Mouse (Mus musculus) layer of hippocampus, adult 18-20 months (tissue): Measurements from ENCODE around the gene Trabd2b. TPM values are rescaled to one million over a fixed set of nuclear protein-coding genes. Genes with fewer than 3 reads are reported as not detected.

Experiments used
- DNase-seq, 2 experiments: peaks; one replicate each; pipeline ENCODE4 v3.0.0; 2022; ENCODE audit warnings: low spot score in 2 of 2
- total RNA-seq, 2 experiments: library from RNA; stranded (reverse); gene quantifications; 2 replicates each; pipeline ENCODE4 v1.2.3; 2021

The Trabd2b gene
- total RNA-seq, 2 experiments from 2014 or later, result 1.4 to 1.5 TPM

DNA sequence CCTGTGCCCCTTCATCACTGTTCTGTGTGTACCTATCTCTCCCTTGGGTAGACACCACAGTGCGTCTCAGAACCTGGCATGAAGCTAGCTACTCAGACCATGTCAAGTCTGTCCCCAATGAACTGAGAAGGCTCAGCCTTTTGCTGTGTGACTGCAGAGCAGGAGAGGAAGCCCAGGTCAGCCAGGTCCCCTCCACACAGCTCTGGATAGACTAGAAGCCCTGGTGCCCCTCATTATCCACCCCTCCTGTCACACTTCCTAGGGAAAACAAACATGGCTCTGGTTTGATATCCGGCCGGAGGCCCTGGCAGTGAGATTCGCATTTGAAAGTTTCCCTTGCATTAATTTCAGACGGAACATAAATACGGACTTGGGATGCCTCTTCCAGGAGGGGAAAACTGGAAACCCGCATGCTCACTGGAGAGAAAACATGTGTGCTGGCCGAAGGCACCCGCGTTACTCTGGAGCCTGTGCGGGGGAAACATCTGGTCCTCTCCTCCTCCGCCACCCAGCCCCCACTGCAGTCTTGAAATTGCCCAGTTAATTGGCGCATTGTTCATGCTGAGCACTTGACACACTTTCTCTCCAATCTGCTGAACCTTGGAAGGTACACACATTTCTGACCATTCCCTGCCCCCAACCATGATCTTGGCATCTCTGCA is 187.2 kb downstream of the Trabd2b start:
- DNase-seq, result no peak

DNA sequence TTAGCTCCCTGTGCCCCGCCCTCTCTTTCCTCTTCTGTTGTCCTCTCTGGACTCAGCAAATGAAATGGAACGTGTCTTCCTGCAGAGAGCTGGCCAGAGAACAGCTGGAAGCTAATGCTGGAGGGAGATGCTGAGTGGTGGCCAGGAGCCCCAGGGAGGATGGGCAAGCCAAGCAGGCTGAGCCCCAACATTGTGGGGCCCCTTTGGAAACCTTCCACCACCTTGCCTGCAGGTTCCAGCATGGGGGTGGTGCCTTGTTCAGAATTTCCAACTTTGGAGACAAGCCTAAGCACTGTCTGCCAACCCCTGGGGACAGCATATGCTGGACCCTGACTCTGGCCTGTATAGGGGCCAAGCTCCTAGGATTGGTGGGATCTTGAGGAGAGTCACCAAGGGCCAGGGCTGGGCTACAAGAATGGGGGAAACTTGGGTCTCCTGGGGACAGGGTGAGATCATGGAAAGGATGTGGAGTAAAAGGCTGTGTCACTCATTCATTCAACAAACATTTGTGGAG is 188.7 kb downstream of the Trabd2b start:
- no peak for DNase-seq

DNA sequence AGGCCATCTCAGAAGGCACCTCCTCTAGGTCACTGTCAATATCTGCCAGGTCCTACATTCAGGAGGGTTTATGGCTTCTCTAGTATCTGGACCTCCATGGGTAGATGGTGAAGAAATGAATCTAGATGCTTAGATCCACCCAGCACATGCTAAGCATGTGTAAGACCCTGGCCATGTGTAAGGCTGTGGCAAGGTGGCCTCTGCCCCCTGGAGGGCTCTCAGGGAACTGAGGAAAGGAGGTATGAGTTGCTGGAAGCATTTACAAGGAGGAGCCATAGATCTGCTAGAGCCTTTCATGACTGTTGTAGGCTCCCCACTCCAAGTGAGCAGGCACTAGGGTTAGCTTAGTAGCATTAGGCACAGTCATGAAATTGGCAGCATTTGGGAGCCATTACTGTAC is 192.6 kb downstream of the Trabd2b start:
- DNase-seq, result peak in 1 of 2 experiments; percentile 14

DNA sequence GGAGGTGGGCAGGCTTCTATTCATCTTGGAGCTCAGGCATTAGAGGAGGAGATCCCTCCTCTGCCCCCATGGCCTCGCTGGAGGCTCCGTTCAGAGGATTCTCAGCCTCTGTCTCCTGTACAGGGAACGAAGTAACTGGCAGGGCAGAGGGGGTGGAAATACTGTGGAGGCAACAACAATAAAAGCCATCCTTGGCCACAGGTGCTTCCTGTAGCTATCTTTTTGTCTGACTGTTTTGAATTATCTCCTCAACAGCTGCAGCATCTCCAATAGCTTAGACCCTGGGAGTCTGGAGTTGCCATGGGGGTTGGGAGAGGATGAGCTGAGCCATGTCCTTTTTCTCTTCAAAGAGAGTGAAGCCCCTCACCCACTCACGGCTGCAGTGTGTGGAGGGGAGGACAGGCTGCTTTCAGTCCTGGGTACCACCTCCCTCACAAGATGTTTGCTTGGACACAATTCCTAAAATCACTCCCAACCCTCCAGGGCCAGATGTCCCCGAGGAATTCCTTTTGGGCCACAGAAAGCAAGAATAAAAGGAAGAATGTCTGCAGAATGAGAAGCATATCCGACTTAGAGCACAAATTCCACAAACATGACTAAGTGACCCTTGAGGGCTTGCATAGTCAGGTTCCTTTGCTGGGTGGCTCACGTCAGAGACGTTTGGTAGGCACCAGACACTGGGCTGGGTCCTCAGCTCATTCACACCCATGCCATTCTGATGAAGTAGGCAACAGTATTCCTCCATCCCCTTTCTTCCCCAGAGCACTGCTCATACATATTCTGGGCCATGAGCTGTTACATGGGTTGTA is 194.9 kb downstream of the Trabd2b start:
- no peak for DNase-seq

DNA sequence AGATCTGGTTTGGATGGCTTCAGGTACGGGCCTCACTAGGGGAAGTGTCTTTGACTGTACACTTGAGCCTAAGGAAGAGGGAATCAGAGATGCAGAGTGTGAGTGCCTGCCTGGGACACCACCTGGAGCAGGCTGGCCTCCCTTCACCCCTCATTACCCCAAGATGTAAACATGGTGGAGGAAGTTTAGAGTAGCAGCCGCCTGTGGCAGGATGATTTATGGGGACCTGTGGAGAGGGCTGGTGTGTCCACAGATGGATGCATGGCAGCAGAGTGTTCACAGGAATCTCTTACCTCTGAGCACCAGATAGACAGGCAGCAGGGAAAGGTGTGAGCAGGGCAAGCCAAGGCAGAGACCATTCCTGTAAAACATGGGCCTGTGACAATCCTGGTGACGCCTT is 199.1 kb downstream of the Trabd2b start:
- no peak for DNase-seq

DNA sequence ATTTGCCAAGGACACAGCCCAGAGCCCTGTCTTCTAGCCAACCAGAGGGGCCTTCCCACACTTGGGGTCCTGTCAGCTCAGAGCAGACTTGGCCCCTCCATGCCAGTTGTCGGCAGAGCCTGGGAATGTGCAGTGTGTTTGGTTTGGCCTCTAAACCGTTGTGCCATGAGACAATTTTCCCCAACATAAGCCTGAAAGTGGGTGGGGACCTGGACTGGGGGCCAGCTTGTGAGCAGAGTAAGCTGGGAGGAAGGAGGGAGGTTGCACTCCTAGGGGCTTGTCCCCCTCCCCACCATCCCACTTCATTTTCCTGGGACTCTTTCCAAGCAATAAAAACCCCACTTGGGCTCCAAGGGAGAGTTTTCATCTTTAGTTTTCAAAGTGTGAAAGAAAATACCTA is 201.3 kb downstream of the Trabd2b start:
- no peak for DNase-seq

DNA sequence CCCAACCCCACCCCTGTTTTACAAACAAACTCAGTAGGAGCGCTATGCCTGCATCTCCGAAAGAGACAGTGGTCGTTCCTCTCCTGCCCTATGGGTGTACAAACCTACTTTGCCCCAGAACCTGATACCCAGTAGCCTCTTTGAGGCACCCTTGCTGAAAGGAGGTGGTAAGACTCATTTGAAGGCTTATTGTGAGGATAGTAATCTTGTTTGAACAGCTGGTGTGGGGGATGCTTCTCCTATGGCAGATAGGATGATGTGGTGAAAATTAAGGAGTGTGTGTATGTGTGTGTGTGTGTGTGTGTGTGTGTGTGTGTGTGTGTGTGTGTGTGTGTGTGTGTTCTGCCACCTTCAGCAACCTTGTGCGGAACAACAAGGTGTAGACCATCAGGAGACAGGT is 202.8 kb downstream of the Trabd2b start:
- peak in 1 of 2 experiments; percentile 10 for DNase-seq

DNA sequence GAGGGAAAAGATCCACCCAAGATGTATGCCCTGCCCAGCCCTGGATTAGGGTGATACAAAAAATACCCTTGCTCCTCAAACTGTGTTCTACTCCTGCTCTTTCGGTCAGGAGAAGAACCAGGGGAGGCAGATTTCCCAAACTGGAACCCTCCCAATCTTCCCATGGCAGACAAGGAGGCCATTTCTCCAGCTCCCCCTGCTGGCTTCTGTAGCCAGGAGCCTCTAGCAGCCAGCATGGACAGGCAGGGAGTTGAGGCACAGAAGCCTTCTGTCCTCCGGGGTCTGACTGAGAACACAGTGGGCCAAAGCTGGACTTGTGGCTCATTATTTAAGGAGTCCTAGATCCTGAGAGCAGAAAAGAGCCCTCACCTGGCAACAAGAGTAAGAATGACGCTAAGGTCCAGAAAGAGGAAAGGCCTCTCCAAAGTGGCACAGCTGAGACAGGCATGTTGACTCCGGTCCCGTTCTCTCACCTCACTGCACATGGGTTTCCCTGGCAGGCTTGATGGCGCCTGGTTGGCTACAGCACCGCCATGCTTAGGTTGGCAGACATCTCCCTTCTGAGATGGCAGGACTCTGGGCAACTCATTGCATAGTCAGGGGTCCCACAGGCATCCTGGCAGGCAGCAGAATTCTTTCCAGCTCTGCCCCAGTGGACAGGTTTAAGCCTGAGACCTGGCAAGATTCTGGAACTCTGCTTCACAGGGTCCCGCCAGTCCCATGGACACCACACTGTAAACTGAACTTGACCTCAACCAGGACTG is 204.8 kb downstream of the Trabd2b start:
- peak in 1 of 2 experiments; percentile 67 for DNase-seq

DNA sequence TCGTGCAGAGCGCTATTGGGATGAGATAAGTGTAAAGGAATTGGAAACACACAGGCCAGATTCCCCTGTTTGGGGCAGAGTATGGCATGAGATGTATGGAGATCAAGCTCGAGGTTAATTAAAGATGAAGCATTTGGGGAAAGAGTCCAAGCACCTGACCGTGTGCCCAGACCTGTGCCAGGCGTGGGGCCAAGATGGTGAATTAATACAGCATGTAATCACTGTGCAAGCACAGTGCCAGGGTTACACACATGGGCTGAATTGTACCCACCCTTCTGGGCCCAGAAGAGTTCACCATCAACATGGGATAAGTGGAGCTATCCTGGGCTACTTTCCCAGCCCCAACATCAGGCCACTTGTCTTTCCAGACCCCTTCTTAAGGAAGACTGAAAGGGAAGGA is 205.5 kb downstream of the Trabd2b start:
- no peak for DNase-seq

DNA sequence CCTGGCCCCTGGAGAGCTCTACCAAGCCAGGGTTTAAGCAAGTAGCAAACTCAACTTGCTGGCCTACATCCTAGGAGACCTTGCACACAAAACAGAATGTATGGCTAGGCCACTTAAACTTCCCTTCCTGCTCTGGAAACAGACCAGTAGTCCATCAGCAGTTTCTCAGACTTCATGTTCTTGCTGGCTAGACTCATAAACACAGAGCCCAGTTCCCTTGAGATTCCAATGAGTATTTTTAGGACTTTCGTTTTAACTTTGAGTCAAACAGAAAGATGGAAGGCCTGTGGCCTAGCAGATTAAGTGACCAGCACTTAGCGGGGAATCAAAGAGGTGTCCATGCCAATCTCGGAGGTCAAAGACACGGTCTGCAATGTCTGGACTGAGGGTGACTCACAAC is 206.3 kb downstream of the Trabd2b start:
- DNase-seq, result no peak

DNA sequence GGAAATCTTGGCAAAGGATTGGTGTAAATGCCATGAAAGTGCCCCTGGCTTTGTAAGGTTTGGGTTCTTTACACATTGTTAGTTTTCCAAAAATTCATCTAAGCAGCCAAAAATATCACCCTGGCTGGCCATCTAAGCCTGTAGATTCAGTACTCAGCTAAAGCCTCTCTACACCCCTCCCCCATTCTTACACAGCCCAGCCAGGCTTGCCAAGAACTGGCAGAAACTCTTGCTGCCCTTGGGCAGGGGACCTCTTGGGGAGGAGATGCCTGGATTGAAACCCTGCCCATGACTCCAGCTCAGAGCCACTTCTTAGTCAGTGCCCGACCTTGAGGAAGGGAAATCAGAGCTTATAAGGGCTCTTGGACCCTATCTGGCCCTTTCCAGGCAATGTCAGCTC is 207.6 kb downstream of the Trabd2b start:
- DNase-seq, result no peak

DNA sequence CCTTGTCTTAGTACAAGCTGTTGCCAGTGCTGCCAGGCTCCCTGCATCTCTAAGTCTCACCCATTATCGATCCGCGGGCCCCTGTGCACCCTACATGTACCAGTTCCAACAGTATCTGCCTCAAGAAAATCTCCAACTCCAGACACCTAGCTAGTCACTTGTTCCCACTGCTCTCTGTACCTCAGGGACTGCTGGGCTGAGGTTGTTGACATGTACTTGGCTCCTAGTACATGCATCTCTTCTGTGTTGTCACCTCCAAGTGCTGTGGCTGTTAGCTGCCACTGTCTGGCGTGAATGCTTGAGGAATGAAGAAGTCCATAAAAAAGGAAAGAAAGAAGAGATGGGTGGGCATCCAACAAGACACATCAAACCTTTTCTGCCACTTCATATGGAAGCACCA is 209.2 kb downstream of the Trabd2b start:
- DNase-seq, result no peak

DNA sequence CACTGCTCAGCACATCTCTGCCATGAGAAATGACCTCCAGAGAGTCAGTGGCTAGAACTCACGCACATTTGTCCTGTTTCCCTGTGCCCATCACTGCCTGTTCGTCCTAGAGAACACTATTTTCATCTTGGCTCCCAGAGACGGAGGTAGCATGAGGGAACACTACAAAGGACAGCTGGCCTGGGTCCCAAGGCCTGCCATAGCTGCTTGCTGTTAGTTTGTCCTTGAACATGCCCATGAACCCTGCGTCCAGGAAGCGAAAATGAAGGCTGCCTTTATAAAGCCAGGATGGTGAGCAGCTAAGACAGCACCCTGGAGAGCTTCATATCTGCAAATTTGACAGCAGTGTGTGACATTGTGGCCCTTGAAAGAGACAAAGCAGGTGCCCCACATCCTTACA is 216.4 kb downstream of the Trabd2b start:
- no peak for DNase-seq

DNA sequence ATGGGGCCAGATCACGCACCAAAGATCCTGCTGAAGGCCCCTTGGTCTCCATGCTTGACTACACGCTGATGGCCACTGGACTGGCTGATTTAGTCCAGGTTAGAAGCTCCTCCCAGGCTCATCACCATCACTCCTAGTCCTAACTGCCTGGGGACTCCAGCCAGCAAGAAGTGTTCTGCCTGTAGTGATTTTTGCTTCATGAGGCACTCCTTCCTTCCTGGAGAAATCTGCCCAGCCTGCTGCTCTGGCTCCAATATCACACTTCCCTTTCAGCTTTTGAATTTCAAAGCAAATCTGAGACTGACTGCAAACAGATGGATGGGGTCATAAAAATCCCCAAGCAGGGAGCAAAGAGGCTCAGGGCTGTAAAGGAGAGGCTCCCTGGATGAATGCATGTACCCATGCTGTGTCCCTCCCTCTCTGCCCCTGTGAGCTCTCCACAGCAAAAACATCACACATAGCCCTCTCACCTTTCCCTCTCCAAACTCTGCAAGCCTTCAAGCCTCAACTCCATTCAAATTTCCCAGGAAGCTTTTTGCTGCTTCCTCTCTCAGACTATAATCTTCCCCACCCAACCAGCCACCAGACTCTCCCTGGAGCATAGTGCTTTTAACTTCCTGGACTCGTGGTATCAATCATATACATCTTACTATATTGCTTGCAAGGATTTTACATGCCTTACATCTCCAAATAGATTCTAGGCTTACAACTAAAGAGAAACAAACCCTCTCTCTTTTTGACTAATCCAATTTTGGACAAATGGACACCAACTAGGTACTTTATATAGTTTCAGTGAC is 217.8 kb downstream of the Trabd2b start:
- no peak for DNase-seq

DNA sequence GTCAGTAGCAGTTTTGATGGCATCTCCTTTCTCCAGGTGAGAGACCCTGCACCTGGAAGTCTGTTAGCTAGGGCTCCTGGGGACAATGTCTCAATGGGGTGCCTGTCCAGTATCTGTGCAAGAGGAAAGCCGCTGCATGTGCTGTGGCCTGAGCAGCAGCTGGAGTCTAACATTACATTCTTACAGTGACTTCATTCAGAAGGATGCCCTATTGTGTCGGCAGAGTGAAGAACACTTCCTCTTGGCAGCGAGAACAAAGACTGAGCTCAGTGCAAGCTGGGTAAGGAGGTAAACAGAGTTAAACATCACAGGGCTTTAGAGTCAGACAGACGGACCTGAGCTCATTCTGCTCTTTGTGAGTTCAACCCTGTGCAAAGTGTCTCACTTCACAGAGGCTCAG is 218.8 kb downstream of the Trabd2b start:
- DNase-seq, result no peak

DNA sequence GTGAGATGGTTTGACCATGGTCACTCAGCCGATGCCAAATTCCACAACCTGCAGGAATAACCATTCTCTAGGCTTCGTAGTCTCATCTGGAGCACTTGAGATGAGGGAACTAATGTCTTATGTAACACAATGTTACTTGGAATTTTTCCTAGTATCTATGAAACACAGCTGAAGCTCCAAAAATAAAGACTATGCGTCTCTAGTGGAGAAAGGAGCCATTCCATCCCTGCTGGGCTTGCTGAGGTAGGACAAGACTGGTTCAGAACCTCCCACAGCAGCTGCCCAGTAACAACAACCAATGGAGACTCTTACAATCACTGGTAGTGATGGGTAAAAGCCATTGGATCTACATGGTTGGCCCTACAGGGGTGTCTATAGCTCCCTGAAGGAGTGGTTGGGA is 219.4 kb downstream of the Trabd2b start:
- DNase-seq, result no peak

DNA sequence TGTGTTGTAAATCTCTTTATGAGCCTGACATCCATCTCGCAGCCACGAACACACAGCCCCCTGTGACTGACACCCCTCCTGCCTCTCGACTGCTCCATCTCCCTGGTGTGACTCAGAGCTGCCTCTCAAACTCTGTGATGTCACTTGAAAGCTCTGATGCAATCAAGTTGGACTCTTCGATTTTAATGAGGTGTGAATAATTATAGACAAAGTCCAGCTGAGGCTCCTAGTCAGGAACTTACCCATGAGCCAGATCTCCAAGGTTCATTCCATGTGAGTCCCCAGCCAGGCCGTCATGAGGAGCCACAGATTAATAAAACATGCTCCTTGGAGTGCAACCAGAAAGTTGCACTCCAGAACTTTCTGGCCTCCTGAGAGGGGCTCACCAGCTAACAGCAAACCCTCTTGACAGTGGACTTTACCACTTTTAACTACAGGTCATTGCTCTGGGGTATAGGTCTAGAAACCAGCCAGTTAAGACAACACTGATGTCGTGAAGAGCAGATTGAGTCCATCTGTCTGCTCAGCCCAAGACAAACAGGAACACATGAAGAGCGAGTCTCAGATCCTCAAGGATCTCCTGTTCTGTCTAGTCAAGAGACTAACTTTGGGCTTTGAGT is 221.3 kb downstream of the Trabd2b start:
- no peak for DNase-seq

DNA sequence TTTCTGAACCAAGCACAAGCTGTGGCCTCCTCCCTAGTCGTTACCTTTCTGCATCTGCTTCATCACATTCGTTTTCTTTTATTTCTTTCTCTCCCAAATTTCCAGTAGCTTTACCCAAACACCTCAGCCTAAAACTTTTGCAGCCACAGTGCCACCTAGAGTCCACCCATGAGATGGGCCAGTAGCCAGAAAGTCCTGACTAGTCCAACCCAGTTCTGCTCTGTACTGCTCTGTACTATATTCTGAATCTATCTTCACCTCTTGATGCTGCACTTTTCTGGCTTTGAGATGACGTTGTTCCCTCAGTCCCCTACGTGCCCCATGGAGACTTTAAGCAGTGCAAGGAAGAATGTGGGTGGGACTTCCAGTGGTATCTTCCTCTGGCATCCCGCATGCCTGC is 229.4 kb downstream of the Trabd2b start:
- peak; percentile 50 to 82 for DNase-seq

DNA sequence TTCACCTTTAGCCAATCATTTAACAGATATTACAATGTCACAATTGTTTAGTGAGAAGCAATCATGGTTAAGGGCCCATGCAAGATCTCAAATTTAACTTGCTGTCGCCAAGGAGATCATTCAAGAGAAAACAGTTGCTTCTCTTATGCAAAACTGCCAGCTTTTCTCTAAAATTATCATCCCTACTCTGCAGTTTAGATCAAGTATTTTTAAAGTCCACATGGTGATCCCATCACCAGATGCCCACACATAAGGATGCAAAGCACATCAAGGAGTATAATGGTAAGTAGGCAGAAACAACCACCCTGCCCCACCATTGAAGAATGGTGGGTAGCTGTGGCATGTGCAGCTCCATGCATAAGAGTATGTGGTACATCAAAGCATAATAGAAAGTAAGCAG is 229.8 kb downstream of the Trabd2b start:
- peak in 1 of 2 experiments; percentile 64 for DNase-seq

DNA sequence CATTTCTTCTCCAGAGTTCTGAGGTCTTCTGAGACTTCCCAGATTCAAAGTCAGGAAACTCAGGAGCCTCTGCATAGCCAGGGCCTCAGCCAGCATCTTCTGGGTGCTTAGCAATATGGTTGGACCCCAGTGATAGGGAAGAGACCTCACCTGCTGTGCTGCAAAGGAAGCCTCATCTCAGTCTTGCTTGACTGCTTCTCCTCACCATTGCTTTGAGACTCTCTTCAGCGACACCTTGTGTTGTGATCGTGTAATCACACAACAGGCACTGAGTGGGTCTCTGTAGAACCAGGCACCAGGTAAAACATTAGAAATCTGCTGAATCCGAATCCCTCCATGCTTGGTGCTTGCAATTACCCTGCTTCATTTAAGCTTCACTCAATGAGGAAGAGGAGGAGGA is 230.6 kb downstream of the Trabd2b start:
- peak in 1 of 2 experiments; percentile 42 for DNase-seq

DNA sequence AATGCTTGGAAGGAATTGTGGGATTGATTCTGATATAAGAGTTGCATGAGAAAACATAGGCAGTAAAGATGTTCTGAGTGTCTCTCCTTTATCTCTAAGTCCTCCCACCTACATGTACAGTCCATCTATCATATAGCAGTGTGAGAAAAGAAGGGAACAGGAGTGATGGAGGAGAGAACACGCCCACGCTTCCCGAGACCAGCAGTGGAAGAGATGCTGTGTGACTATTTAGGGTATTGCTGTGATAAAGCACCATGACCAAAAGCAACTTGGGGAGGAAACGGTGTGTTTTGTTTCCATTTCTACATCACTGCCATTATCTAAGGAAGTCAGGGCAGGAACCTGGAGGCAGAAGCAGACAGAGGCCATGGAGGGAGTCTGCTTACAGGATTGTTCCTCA is 235.9 kb downstream of the Trabd2b start:
- no peak for DNase-seq
